Mouse (Mus musculus) brain, embryonic 14.5 days (tissue): ENCODE data around the gene Slc5a4b.

ENCODE experiments used
- CTCF ChIP-seq: fragments of 200-500 bp; IDR thresholded peaks from 2 replicates; pipeline ENCODE4 v1.5.1; 2012; ENCODE audit warnings: inconsistent platforms, mild to moderate bottlenecking, moderate library complexity, borderline replicate concordance; ENCODE audit not compliant: insufficient read depth, insufficient read length; ENCODE audit errors: extremely low read depth
- POLR2A ChIP-seq: fragments of 200-500 bp; IDR thresholded peaks from 2 replicates; pipeline ENCODE4 v1.6.1; 2012; ENCODE audit warnings: mild to moderate bottlenecking, inconsistent platforms, borderline replicate concordance; ENCODE audit not compliant: poor library complexity, insufficient read depth, insufficient read length, severe bottlenecking; ENCODE audit errors: extremely low read depth

DNA sequence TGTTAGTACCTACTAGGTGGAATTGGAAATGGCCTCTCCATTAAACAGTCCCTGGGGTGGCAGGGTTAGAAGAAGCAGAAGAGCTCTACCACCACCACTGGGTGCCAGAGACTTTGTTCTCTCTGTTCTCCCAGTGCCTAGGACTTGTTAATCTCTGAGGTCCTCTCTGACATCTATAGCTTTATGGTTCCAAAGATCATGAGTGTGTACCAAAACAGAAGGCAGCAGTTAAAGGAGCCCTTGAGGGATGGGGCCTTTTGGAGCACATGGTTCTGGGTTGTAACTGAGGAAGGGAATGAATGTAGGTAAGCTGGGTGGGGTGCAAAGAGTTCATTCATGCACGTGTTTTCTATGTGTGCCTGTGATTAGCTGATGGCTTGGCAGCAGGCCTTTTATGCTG lies 47.2 kb upstream of the Slc5a4b start:
- no peak for TF ChIP-seq POLR2A
- no peak for TF ChIP-seq CTCF
